Mouse (Mus musculus) heart, postnatal 0 days (tissue): ENCODE measurements around the gene Apobec2. TPM values are rescaled to one million over a fixed set of nuclear protein-coding genes. Genes with fewer than 3 reads are reported as not detected.

Source experiments
- ATAC-seq: fragments of 200-750 bp; cut with Nextera tagmentation; 2 replicates; pipeline ENCODE4 v1.8.0; 2017; ENCODE audit warnings: low read depth, moderate number of reproducible peaks, moderate library complexity; ENCODE audit not compliant: insufficient read depth
- DNase-seq: peaks from one replicate; pipeline ENCODE4 v3.0.0-alpha.2; 2016; ENCODE audit warnings: low spot score
- H3K27ac ChIP-seq: fragments of 300-500 bp; sonication (generic); 2 replicates; pipeline ENCODE4 v1.5.1; 2014; ENCODE audit warnings: low read depth, mild to moderate bottlenecking
- H3K27me3 ChIP-seq: fragments of 300-500 bp; sonication (generic); 2 replicates; pipeline ENCODE4 v1.6.1; 2014; ENCODE audit warnings: low read length, mixed read lengths; ENCODE audit not compliant: control insufficient read depth, insufficient read depth
- H3K36me3 ChIP-seq: fragments of 300-500 bp; sonication (generic); replicated peaks from 2 replicates; pipeline ENCODE4 v1.6.1; 2014; ENCODE audit warnings: low read length, mixed read lengths; ENCODE audit not compliant: control insufficient read depth, insufficient read depth
- H3K4me1 ChIP-seq: fragments of 300-500 bp; sonication (generic); 2 replicates; pipeline ENCODE4 v1.6.1; 2014; ENCODE audit warnings: antibody characterized with exemption; ENCODE audit not compliant: control insufficient read depth, insufficient read depth
- H3K4me2 ChIP-seq: fragments of 300-500 bp; sonication (generic); 2 replicates; pipeline ENCODE4 v1.6.1; 2014; ENCODE audit warnings: low read depth, mild to moderate bottlenecking, low read length, moderate library complexity
- H3K4me3 ChIP-seq: fragments of 300-500 bp; sonication (generic); 2 replicates; pipeline ENCODE4 v1.5.1; 2014; ENCODE audit warnings: low read depth, low read length
- H3K9ac ChIP-seq: fragments of 300-500 bp; sonication (generic); replicated peaks from 2 replicates; pipeline ENCODE4 v1.6.1; 2014; ENCODE audit warnings: low read depth, low read length, mixed read lengths
- H3K9me3 ChIP-seq: fragments of 300-500 bp; sonication (generic); replicated peaks from 2 replicates; pipeline ENCODE4 v1.6.1; 2016; ENCODE audit warnings: low read length; ENCODE audit not compliant: control insufficient read depth
- CTCF ChIP-seq: IDR thresholded peaks from 2 replicates; pipeline ENCODE4 v1.5.1; 2016; ENCODE audit warnings: antibody characterized with exemption, control low read depth, low read depth
- EP300 ChIP-seq: IDR thresholded peaks from 2 replicates; pipeline ENCODE4 v1.6.1; 2016; ENCODE audit warnings: antibody characterized with exemption, low read depth
- WGBS: fragments of 180-500 bp; shearing (Covaris S2); extraction: QIAGEN DNeasy Blood & Tissue Kit; methylation state at CpG from one replicate; pipeline ENCODE4 v1.1.7; 2014; 5-methylcytosine and 5-hydroxymethylcytosine counted together
- polyA plus RNA-seq: library from polyadenylated mRNA; unstranded; fragments of >200 nt; fragmentation: Nextera tagmentation; extraction: Ambion mirVana; gene quantifications from 2 replicates; pipeline ENCODE4 v1.2.1, GENCODE M21; 2015
- total RNA-seq: library from RNA; depleted of rRNA; stranded (reverse); fragments of >200 nt; gene quantifications from 2 replicates; pipeline ENCODE4 v1.2.3, GENCODE M21; 2014; ENCODE audit warnings: low replicate concordance

Gene Apobec2
- total and polyA plus RNA-seq, 2 experiments from 2014 or later: 265 to 325 TPM

DNA sequence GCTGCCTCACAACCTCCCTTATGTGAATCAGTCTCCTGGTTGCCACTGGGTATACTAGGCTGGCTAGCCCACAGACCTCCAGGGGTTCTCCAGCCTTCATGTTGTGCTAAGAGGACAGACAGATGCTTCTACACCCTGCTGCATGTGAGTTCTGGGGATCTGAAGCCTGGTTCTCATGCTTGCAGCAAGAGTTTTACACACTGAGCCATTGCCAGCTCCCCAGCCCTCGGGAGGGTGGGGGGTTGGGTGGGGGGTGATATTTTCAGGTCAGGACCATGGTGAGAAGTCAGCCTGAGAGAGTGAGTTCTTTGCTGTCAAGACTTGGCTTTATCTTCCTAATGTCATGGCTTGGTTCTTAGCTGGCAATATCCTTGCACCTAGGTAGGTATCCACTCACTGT lies 13.9 kb downstream of the Apobec2 start:
- no peaks in the 10 kb centered on the region for H3K9me3 ChIP-seq
- no peak overlapping the region; the same call in 1 of the 2 replicates for H3K9ac ChIP-seq
- peaks cover 7% of the 10 kb centered on the region; the same call in 1 of the 2 replicates for H3K4me1 ChIP-seq
- peaks cover 90% of the 10 kb centered on the region for H3K36me3 ChIP-seq
- no peak for ATAC-seq
- TF ChIP-seq CTCF (no peak), EP300 (no peak)
- peak overlapping the region; percentile 40; the same call in 1 of the 2 replicates for H3K4me2 ChIP-seq
- no peak for DNase-seq
- H3K27me3 ChIP-seq: no peaks in the 10 kb centered on the region
- WGBS: 50% methylated on average over 1 of the region's 1 CpGs
- H3K4me3 ChIP-seq: no peak overlapping the region
- 0 out of 2 replicates have a peak overlapping the region, but pooled peaks have one; percentile 21 for H3K27ac ChIP-seq

DNA sequence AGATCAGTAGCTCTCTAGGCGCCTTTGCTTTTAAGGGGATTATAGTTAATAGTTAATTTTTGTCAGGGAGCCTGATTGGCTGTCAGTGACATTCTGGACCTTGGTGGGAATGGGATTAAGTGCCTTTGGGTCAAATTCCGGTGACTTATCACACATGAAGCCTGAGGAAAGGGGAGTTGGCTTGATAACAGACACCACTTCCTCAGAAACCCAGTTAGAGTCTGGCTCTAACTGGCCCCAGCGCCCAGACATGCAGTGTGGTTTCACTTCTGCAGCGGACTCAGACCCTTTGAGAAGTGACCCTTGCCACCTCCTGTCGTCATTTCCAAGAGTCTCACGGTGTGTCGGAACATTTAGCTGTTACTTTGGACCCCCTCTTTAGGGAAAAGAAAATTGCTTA lies 14.6 kb downstream of the Apobec2 start:
- H3K4me1 ChIP-seq: 0 out of 2 replicates have a peak, but pooled peaks cover 4% of the 10 kb centered on the region
- TF ChIP-seq CTCF (no peak), EP300 (no peak)
- 0 out of 2 replicates have a peak overlapping the region, but pooled peaks have one; percentile 21 for H3K27ac ChIP-seq
- H3K9me3 ChIP-seq: no peaks in the 10 kb centered on the region
- H3K9ac ChIP-seq: no peak overlapping the region; the same call in 1 of the 2 replicates
- peak overlapping the region; percentile 40 for H3K4me2 ChIP-seq
- peak overlapping the region; percentile 6; the same call in 1 of the 2 replicates for H3K4me3 ChIP-seq
- 25% methylated on average over 7 of the region's 7 CpGs for WGBS
- peaks cover 92% of the 10 kb centered on the region for H3K36me3 ChIP-seq
- H3K27me3 ChIP-seq: no peaks in the 10 kb centered on the region
- ATAC-seq (no peak), DNase-seq (no peak)

DNA sequence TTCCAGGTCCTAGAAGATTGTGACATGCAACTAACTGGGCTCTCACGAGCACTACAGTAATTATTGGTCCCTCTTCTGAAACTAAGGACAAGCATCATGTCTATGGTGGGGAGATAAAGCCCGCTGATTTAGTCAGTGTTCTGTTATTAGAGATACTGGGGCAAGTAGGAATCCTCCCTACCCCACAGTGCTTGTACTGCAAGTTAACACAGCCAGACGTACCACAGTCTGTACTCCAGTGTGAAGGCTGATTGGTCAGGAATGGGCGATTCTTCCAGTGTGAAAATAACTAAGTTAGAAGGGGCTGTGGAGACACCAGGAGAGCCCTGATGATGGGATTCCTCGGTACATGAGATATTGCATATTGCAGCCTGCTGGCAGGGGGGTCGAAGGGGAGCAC lies 15.2 kb downstream of the Apobec2 start:
- ATAC-seq (no peak), DNase-seq (no peak)
- Histone ChIP-seq H3K4me2 (no peak overlapping the region), H3K4me1 (0 out of 2 replicates have a peak, but pooled peaks cover 4% of the 10 kb centered on the region), H3K36me3 (peaks cover 88% of the 10 kb centered on the region), H3K27me3 (no peaks in the 10 kb centered on the region), H3K27ac (no peak overlapping the region), H3K9me3 (no peaks in the 10 kb centered on the region), H3K4me3 (no peak overlapping the region), H3K9ac (no peak overlapping the region)
- TF ChIP-seq CTCF: no peak
- no peak for TF ChIP-seq EP300
- 57% methylated on average over 6 of the region's 6 CpGs for WGBS

DNA sequence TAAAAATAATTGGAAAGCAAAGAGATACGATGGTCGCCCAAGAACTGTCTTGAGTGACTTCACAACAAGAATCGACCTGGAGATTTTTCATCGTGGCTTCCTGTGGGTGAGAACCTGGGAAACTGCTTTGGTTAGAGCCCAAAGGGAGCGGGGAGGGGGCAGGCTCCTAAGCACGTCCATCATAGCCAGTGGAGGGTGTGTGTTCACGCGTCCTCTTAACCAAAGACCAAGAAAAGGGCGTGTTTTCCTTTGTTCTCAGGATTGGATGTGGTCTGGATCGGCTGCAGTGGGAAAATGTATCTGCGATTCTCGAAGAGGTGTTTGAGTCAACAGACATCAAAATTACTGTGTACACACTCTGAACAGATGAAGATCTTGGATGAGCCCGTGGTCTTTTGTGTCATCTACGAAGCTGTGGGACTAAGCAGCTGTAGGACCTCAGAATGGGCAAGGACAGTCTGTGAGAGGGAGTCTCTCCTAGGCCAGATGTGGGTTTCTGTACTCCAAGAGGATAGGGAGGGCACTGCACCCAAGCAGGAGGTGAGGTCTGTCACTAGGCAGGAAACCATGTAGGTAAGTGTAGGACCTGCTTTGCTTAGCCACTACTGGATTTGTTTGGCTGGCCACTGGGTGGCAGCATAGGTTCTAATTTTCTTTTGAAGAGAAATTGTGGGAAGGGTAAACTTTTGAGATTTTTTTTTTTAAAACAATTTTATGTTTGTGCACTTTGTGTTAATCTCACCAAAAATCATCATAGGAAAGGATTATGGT lies 16.1 kb downstream of the Apobec2 start:
- Histone ChIP-seq H3K4me1 (0 out of 2 replicates have a peak, but pooled peaks cover 4% of the 10 kb centered on the region), H3K36me3 (peaks cover 79% of the 10 kb centered on the region), H3K4me2 (no peak overlapping the region), H3K4me3 (no peak overlapping the region), H3K27ac (peak overlapping the region; percentile 36), H3K9me3 (no peaks in the 10 kb centered on the region), H3K9ac (no peak overlapping the region), H3K27me3 (no peaks in the 10 kb centered on the region)
- WGBS: 68% methylated on average over 14 of the region's 14 CpGs
- DNase-seq (peak; percentile 76), ATAC-seq (peak; percentile 77)
- no peak for TF ChIP-seq EP300
- peak; percentile 58 for TF ChIP-seq CTCF

DNA sequence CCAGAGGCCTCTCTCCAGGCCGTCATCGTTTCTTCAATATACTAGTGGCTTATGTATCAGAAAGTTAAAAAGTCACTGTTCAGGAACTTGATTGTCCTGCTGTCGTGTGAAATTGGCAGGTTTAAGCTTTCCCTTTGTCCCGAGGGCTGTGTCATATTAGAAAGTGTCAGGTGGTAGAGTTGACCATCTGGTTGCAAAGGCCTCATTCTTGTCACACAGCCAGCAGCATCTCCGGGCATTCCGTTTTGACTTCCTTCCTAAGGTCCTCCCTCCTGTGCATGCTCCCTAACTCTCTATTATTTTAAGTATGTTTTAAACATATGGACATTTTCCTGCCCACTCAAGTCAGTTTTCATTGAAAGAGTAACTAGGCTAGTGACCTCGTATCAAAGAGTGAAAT lies 16.7 kb downstream of the Apobec2 start:
- peak; percentile 50; the same call in 1 of the 2 replicates for ATAC-seq
- 0 out of 2 replicates have a peak overlapping the region, but pooled peaks have one; percentile 2 for H3K9ac ChIP-seq
- peak overlapping the region; percentile 36 for H3K27ac ChIP-seq
- H3K9me3 ChIP-seq: no peaks in the 10 kb centered on the region
- H3K27me3 ChIP-seq: no peaks in the 10 kb centered on the region
- peak; percentile 53 for DNase-seq
- H3K4me3 ChIP-seq: no peak overlapping the region
- H3K4me2 ChIP-seq: no peak overlapping the region
- TF ChIP-seq CTCF (no peak), EP300 (0 out of 2 replicates have a peak, but pooled peaks have one; percentile 27)
- peaks cover 73% of the 10 kb centered on the region for H3K36me3 ChIP-seq
- WGBS: 48% methylated on average over 7 of the region's 7 CpGs
- H3K4me1 ChIP-seq: 0 out of 2 replicates have a peak, but pooled peaks cover 8% of the 10 kb centered on the region
